Mouse (Mus musculus) C2C12 (cell line): ENCODE results near the gene Mrpl12. TPM values are rescaled to one million over a fixed set of nuclear protein-coding genes. Genes with fewer than 3 reads are reported as not detected.

Experiments
- H3K27me3 ChIP-seq: one replicate; pipeline ENCODE4 v1.6.1; 2011; ENCODE audit not compliant: control insufficient read depth, insufficient read depth, insufficient read length
- H3K36me3 ChIP-seq: one replicate; pipeline ENCODE4 v1.6.1; 2011; ENCODE audit not compliant: control insufficient read depth, insufficient read depth
- H3K4me3 ChIP-seq: one replicate; pipeline ENCODE4 v1.5.1; 2011; ENCODE audit warnings: mild to moderate bottlenecking, control low read depth; ENCODE audit not compliant: poor library complexity, insufficient read depth, severe bottlenecking
- H3K79me2 ChIP-seq: one replicate; pipeline ENCODE4 v1.6.1; 2011; ENCODE audit not compliant: control insufficient read depth, insufficient read depth
- H3K79me3 ChIP-seq: one replicate; pipeline ENCODE4 v1.6.1; 2011; ENCODE audit warnings: low read depth, control low read depth
- H3ac ChIP-seq: one replicate; pipeline ENCODE3; 2011; ENCODE audit warnings: low read depth; ENCODE audit not compliant: control insufficient read depth, insufficient read length
- CEBPB ChIP-seq: IDR thresholded peaks from one replicate; pipeline ENCODE4 v1.6.1; 2011; ENCODE audit warnings: low read depth, mild to moderate bottlenecking, control low read depth, moderate library complexity
- CTCF ChIP-seq: IDR thresholded peaks from one replicate; pipeline ENCODE4 v1.5.1; 2011; ENCODE audit not compliant: control insufficient read depth, insufficient read depth, insufficient read length
- FOSL1 ChIP-seq: IDR thresholded peaks from one replicate; pipeline ENCODE4 v1.8.0; 2011; ENCODE audit warnings: mild to moderate bottlenecking, low read length; ENCODE audit not compliant: poor library complexity, insufficient read depth, severe bottlenecking
- MAX ChIP-seq: IDR thresholded peaks from one replicate; pipeline ENCODE4 v1.6.1; 2011; ENCODE audit warnings: mild to moderate bottlenecking, control low read depth
- MYOD1 ChIP-seq: IDR thresholded peaks from one replicate; pipeline ENCODE4 v1.6.1; 2011; ENCODE audit warnings: low read depth; ENCODE audit not compliant: control insufficient read depth, insufficient read length
- MYOG ChIP-seq: IDR thresholded peaks from one replicate; pipeline ENCODE4 v1.6.1; 2011; ENCODE audit not compliant: control insufficient read depth, insufficient read length; ENCODE audit errors: extremely low read depth
- USF1 ChIP-seq: IDR thresholded peaks from one replicate; pipeline ENCODE4 v1.6.1; 2011; ENCODE audit warnings: low read depth, mild to moderate bottlenecking, control low read depth, moderate library complexity
- polyA plus RNA-seq: library from polyadenylated mRNA; unstranded; fragments of >200 nt; fragmentation: generic; extraction: Trizol; gene quantifications from one replicate; pipeline ENCODE4 v1.2.1, GENCODE M21; 2012; ENCODE audit warnings: missing spikeins

Mrpl12 gene
- polyA plus RNA-seq, 1 experiment: 338 TPM

- Histone ChIP-seq H3K79me3 (no peaks in the 10 kb centered on the region), H3K36me3 (no peaks in the 10 kb centered on the region), H3K79me2 (no peaks in the 10 kb centered on the region), H3ac (no peak overlapping the region), H3K27me3 (no peaks in the 10 kb centered on the region), H3K4me3 (no peak overlapping the region)
- TF ChIP-seq CTCF (no peak), MYOG (no peak), FOSL1 (no peak), CEBPB (no peak), USF1 (no peak), MAX (no peak), MYOD1 (no peak)
Measured at GRCm38 (mm10) chr11:120520967-120521540, 36.6 kb downstream of the Mrpl12 start.

- Histone ChIP-seq H3K79me2 (no peaks in the 10 kb centered on the region), H3K79me3 (no peaks in the 10 kb centered on the region), H3K27me3 (peaks cover 3% of the 10 kb centered on the region), H3ac (no peak overlapping the region), H3K4me3 (no peak overlapping the region), H3K36me3 (no peaks in the 10 kb centered on the region)
- no peak for TF ChIP-seq MAX
- no peak for TF ChIP-seq CTCF
- TF ChIP-seq USF1: no peak
- TF ChIP-seq MYOD1: no peak
- TF ChIP-seq FOSL1: no peak
- TF ChIP-seq MYOG: no peak
- TF ChIP-seq CEBPB: no peak
Measured at GRCm38 (mm10) chr11:120522581-120522980, 38.2 kb downstream of the Mrpl12 start.

- Histone ChIP-seq H3ac (no peak overlapping the region), H3K27me3 (peaks cover 37% of the 10 kb centered on the region), H3K79me3 (no peaks in the 10 kb centered on the region), H3K79me2 (no peaks in the 10 kb centered on the region), H3K36me3 (no peaks in the 10 kb centered on the region), H3K4me3 (no peak overlapping the region)
- TF ChIP-seq MYOD1: no peak
- no peak for TF ChIP-seq FOSL1
- no peak for TF ChIP-seq CTCF
- no peak for TF ChIP-seq USF1
- no peak for TF ChIP-seq MAX
- TF ChIP-seq CEBPB: no peak
- no peak for TF ChIP-seq MYOG
Measured at GRCm38 (mm10) chr11:120525959-120526358, 41.5 kb downstream of the Mrpl12 start.

- TF ChIP-seq CTCF: no peak
- TF ChIP-seq FOSL1: no peak
- TF ChIP-seq CEBPB: no peak
- no peak for TF ChIP-seq MYOG
- TF ChIP-seq MYOD1: no peak
- no peak for TF ChIP-seq MAX
- TF ChIP-seq USF1: no peak
- Histone ChIP-seq H3K4me3 (no peak overlapping the region), H3K36me3 (no peaks in the 10 kb centered on the region), H3ac (no peak overlapping the region), H3K79me2 (no peaks in the 10 kb centered on the region), H3K79me3 (no peaks in the 10 kb centered on the region), H3K27me3 (peaks cover 55% of the 10 kb centered on the region)
Measured at GRCm38 (mm10) chr11:120527690-120528354, 43.4 kb downstream of the Mrpl12 start.

- H3K27me3 ChIP-seq: peaks cover 65% of the 10 kb centered on the region
- H3K79me3 ChIP-seq: no peaks in the 10 kb centered on the region
- H3K36me3 ChIP-seq: no peaks in the 10 kb centered on the region
- H3K4me3 ChIP-seq: no peak overlapping the region
- H3K79me2 ChIP-seq: no peaks in the 10 kb centered on the region
- TF ChIP-seq USF1 (no peak), MYOD1 (no peak), CTCF (no peak), CEBPB (no peak), FOSL1 (no peak), MYOG (no peak), MAX (no peak)
- H3ac ChIP-seq: no peak overlapping the region
Measured at GRCm38 (mm10) chr11:120528903-120529302, 44.5 kb downstream of the Mrpl12 start.
